Mouse (Mus musculus) brown adipose tissue, adult 24 weeks (tissue): ENCODE measurements around the gene A630089N07Rik. TPM values are rescaled to one million over a fixed set of nuclear protein-coding genes. Genes with fewer than 3 reads are reported as not detected.

Experiments used
- H3K27ac ChIP-seq: fragments of 200-500 bp; replicated peaks from 2 replicates; pipeline ENCODE4 v1.5.1; 2012; ENCODE audit warnings: low read depth, mild to moderate bottlenecking, low read length
- H3K4me1 ChIP-seq: fragments of 200-500 bp; 2 replicates; pipeline ENCODE4 v1.6.1; 2012; ENCODE audit warnings: low read length, mixed read lengths; ENCODE audit not compliant: control insufficient read depth, insufficient read depth, insufficient read length
- H3K4me3 ChIP-seq: fragments of 200-500 bp; 2 replicates; pipeline ENCODE4 v1.5.1; 2012; ENCODE audit warnings: low read depth, mild to moderate bottlenecking, low read length, moderate library complexity; ENCODE audit not compliant: insufficient read depth
- polyA plus RNA-seq: library from polyadenylated mRNA; stranded (reverse); fragments of >200 nt; gene quantifications from 2 replicates; pipeline ENCODE4 v1.2.4, GENCODE M21; 2012; ENCODE audit not compliant: missing spikeins, insufficient read depth, insufficient read length

A630089N07Rik gene
- polyA plus RNA-seq, 1 experiment, result 3.2 TPM

GRCm38 (mm10) chr16:97952371-97952770, 129.9 kb downstream of the A630089N07Rik start:
- Histone ChIP-seq H3K27ac (no peak overlapping the region), H3K4me3 (no peak overlapping the region)

More at GRCm38 (mm10) chr16:97952371-97952770, 129.9 kb downstream of the A630089N07Rik start:
- H3K4me1 ChIP-seq, result no peaks in the 10 kb centered on the region

Other genes with a start within 250 kb of the A630089N07Rik start
- gene Prdm15, start 230.6 kb downstream of the A630089N07Rik start, polyA plus RNA-seq, result 1.9 and 4.7 TPM in 2 replicates
- 10.8 and 22.2 TPM in 2 replicates for gene C2cd2, start 119.9 kb downstream of the A630089N07Rik start, polyA plus RNA-seq
- 9.6 and 14.7 TPM in 2 replicates for gene Zbtb21, start 119.8 kb downstream of the A630089N07Rik start, polyA plus RNA-seq
- 4.6 and 7.6 TPM in 2 replicates for gene B230307C23Rik, start 85.1 kb downstream of the A630089N07Rik start, polyA plus RNA-seq